In genomic region chr8:80863393-80863792, GRCm38 (mm10) we compare ENCODE assay signal across 20 mouse cellular contexts. TPM values are rescaled to one million over a fixed set of nuclear protein-coding genes. Genes with fewer than 3 reads are reported as not detected.
DNase-seq lines count a peak whose midpoint lies in the region; ATAC-seq and TF ChIP-seq lines count a peak whose summit lies in the region.
"Had no signal": no experiment of that assay in that cellular context is flagged by ENCODE, and none has a peak within 500 bp of the region (broad histone marks: within the 10 kb centered on the region; RNA-seq: fewer than 3 reads in every experiment).

No protein-coding gene starts in this region.

- H3K79me2 ChIP-seq in C2C12 (ENCODE audit: control insufficient read depth, insufficient read depth), result no peaks in the 10 kb centered on the region

- H3K27ac ChIP-seq in heart, embryonic 12.5 days (ENCODE audit: poor library complexity, severe bottlenecking), result no peak overlapping the region
- H3K27ac ChIP-seq in kidney, embryonic 16.5 days (ENCODE audit: low read length), result no peak overlapping the region
- no peak overlapping the region for H3K27ac ChIP-seq in intestine, postnatal 0 days (ENCODE audit: low read depth, low read length)
- H3K27ac ChIP-seq: embryonic facial prominence, embryonic 15.5 days; hindbrain, embryonic 15.5 days; left cerebral cortex, adult 2 months; limb, embryonic 10.5 days; lung, embryonic 15.5 days; midbrain, embryonic 13.5 days had no signal

- peak; percentile 88 for DNase-seq in heart, adult 11 months
- peak; percentile 28 to 40 for DNase-seq in kidney, postnatal 36 days
- DNase-seq in spleen, postnatal 4 days (ENCODE audit: low spot score in 2 of 2), result no peak
- no peak for DNase-seq in cerebellum, adult 9-10 months
- DNase-seq: adrenal gland, postnatal 25 days; cerebellum, adult 11 months; cerebellum, postnatal 36 days; heart, adult 18-20 months; kidney, adult 18-20 months; kidney, postnatal 25 days had no signal

- ATAC-seq in heart, embryonic 12.5 days (ENCODE audit: insufficient number of reproducible peaks, low FRiP score), result no peak
- no peak for ATAC-seq in kidney, embryonic 16.5 days (ENCODE audit: low FRiP score, low TSS enrichment)
- peak; percentile 51 for ATAC-seq in intestine, postnatal 0 days
- ATAC-seq: midbrain, embryonic 13.5 days had no signal

- no peak overlapping the region for H3K9ac ChIP-seq in heart, embryonic 12.5 days
- no peak overlapping the region for H3K9ac ChIP-seq in kidney, embryonic 16.5 days (replicated peaks; ENCODE audit: low read length)
- H3K9ac ChIP-seq in intestine, postnatal 0 days (ENCODE audit: low read depth, low read length), result no peak overlapping the region
- H3K9ac ChIP-seq: embryonic facial prominence, embryonic 15.5 days; hindbrain, embryonic 15.5 days; lung, embryonic 15.5 days; midbrain, embryonic 13.5 days had no signal

- peaks cover 27% of the 10 kb centered on the region for H3K36me3 ChIP-seq in heart, embryonic 12.5 days
- no peaks in the 10 kb centered on the region for H3K36me3 ChIP-seq in kidney, embryonic 16.5 days (ENCODE audit: insufficient read depth, low read length)
- no peaks in the 10 kb centered on the region for H3K36me3 ChIP-seq in C2C12 (ENCODE audit: control insufficient read depth, insufficient read depth)
- H3K36me3 ChIP-seq in intestine, postnatal 0 days (ENCODE audit: control insufficient read depth, insufficient read depth), result no peaks in the 10 kb centered on the region; the same call in 1 of the 2 replicates
- H3K36me3 ChIP-seq: hindbrain, embryonic 15.5 days; lung, embryonic 15.5 days; midbrain, embryonic 13.5 days had no signal

- no peaks in the 10 kb centered on the region for H3K79me3 ChIP-seq in C2C12 (ENCODE audit: low read depth)

- H3ac ChIP-seq in C2C12 (ENCODE audit: control insufficient read depth, insufficient read length, low read depth), result no peak overlapping the region

- H3K9me3 ChIP-seq in heart, embryonic 12.5 days (replicated peaks), result no peaks in the 10 kb centered on the region
- no peaks in the 10 kb centered on the region for H3K9me3 ChIP-seq in kidney, embryonic 16.5 days (ENCODE audit: low read length)
- H3K9me3 ChIP-seq in intestine, postnatal 0 days (ENCODE audit: control insufficient read depth), result no peaks in the 10 kb centered on the region
- H3K9me3 ChIP-seq: embryonic facial prominence, embryonic 15.5 days; hindbrain, embryonic 15.5 days; limb, embryonic 10.5 days; lung, embryonic 15.5 days; midbrain, embryonic 13.5 days had no signal

- H3K4me2 ChIP-seq in heart, embryonic 12.5 days, result no peak overlapping the region
- no peak overlapping the region for H3K4me2 ChIP-seq in kidney, embryonic 16.5 days (replicated peaks; ENCODE audit: low read depth, low read length)
- H3K4me2 ChIP-seq in intestine, postnatal 0 days (replicated peaks; ENCODE audit: low read depth), result no peak overlapping the region
- H3K4me2 ChIP-seq: embryonic facial prominence, embryonic 15.5 days; hindbrain, embryonic 15.5 days; lung, embryonic 15.5 days; midbrain, embryonic 13.5 days had no signal

- no peak for TF ChIP-seq CTCF in C2C12 (IDR thresholded peaks at IDR 0.05; ENCODE audit: control insufficient read depth, insufficient read depth, insufficient read length)
- TF ChIP-seq CTCF in intestine, postnatal 0 days (IDR thresholded peaks at IDR 0.05; ENCODE audit: low read depth), result no peak

- H3K4me1 ChIP-seq in heart, embryonic 12.5 days (replicated peaks), result peaks cover 62% of the 10 kb centered on the region
- H3K4me1 ChIP-seq in kidney, embryonic 16.5 days (ENCODE audit: insufficient read depth, low read length), result peaks cover 21% of the 10 kb centered on the region
- H3K4me1 ChIP-seq in intestine, postnatal 0 days (replicated peaks; ENCODE audit: control insufficient read depth, insufficient read depth, low read length), result peaks cover 8% of the 10 kb centered on the region; the same call in 1 of the 2 replicates
- H3K4me1 ChIP-seq: limb, embryonic 10.5 days had no signal

- H3K27me3 ChIP-seq in heart, embryonic 12.5 days (replicated peaks), result no peaks in the 10 kb centered on the region
- H3K27me3 ChIP-seq in kidney, embryonic 16.5 days (ENCODE audit: insufficient read depth, low read length), result no peaks in the 10 kb centered on the region
- no peaks in the 10 kb centered on the region for H3K27me3 ChIP-seq in C2C12 (ENCODE audit: control insufficient read depth, insufficient read depth, insufficient read length)
- H3K27me3 ChIP-seq in intestine, postnatal 0 days (replicated peaks; ENCODE audit: control insufficient read depth, insufficient read depth, low read length), result no peaks in the 10 kb centered on the region
- H3K27me3 ChIP-seq: embryonic facial prominence, embryonic 15.5 days; hindbrain, embryonic 15.5 days; lung, embryonic 15.5 days; midbrain, embryonic 13.5 days had no signal

- WGBS in heart, embryonic 12.5 days, result 94% methylated on average over 5 of the region's 5 CpGs
- 69% methylated on average over 5 of the region's 5 CpGs for WGBS in kidney, embryonic 16.5 days
- WGBS in intestine, postnatal 0 days, result 44% methylated on average over 5 of the region's 5 CpGs

- H3K4me3 ChIP-seq in heart, embryonic 12.5 days, result no peak overlapping the region
- H3K4me3 ChIP-seq in kidney, embryonic 16.5 days (ENCODE audit: low read length), result no peak overlapping the region
- peak overlapping the region; percentile 6 for H3K4me3 ChIP-seq in C2C12 (ENCODE audit: insufficient read depth, poor library complexity, severe bottlenecking)
- no peak overlapping the region for H3K4me3 ChIP-seq in intestine, postnatal 0 days (ENCODE audit: low read depth, low read length)
- H3K4me3 ChIP-seq: embryonic facial prominence, embryonic 15.5 days; hindbrain, embryonic 15.5 days; left cerebral cortex, adult 2 months; limb, embryonic 10.5 days; lung, embryonic 15.5 days; midbrain, embryonic 13.5 days had no signal

TF ChIP-seq in C2C12, 6 proteins besides CTCF, POLR2A, EP300 and RAD21:
- no peak for TF ChIP-seq MYOD1 (IDR thresholded peaks at IDR 0.05; ENCODE audit: control insufficient read depth, insufficient read length, low read depth)
- TF ChIP-seq CEBPB (IDR thresholded peaks at IDR 0.05; ENCODE audit: low read depth), result no peak
- no peak for TF ChIP-seq MYOG (IDR thresholded peaks at IDR 0.05; ENCODE audit: control insufficient read depth, extremely low read depth, insufficient read length)
- TF ChIP-seq USF1 (IDR thresholded peaks at IDR 0.05; ENCODE audit: low read depth), result no peak
- TF ChIP-seq MAX (IDR thresholded peaks at IDR 0.05), result peak; percentile 40
- TF ChIP-seq FOSL1 (IDR thresholded peaks at IDR 0.05; ENCODE audit: insufficient read depth, low read length, poor library complexity, severe bottlenecking), result no peak

RNA-seq across cellular contexts. Expression of gene Gab1, which starts 16.9 kb away (rescaled TPM):
- polyA plus RNA-seq in heart, embryonic 12.5 days (2016; fragmentation: Nextera tagmentation; extraction: Ambion mirVana), result 42.5 and 44.8 TPM in 2 replicates
- 14.7 and 15.6 TPM in 2 replicates for polyA plus RNA-seq in kidney, embryonic 16.5 days (2015; fragmentation: Nextera tagmentation; extraction: Ambion mirVana)
- 2.0 TPM for polyA plus RNA-seq in C2C12 (2012; fragmentation: generic; extraction: Trizol)
- 8.9 and 9.1 TPM in 2 replicates for polyA plus RNA-seq in intestine, postnatal 0 days (2015; fragmentation: Nextera tagmentation; extraction: Ambion mirVana)

Comparison
In these comparisons a context has a peak if more than half of its experiments do, and no peak if none do; other contexts are left out.
1. DNase-seq: peak in heart, adult 11 months (single experiment) and kidney, postnatal 36 days (2 of 2); none in spleen, postnatal 4 days (0 of 2) and cerebellum, adult 9-10 months (single experiment).